Comparison of ENCODE assay signal across 29 mouse cellular contexts in genomic region chr16:74750900-74751299, GRCm38 (mm10).
DNase-seq lines count a peak whose midpoint lies in the region; ATAC-seq and TF ChIP-seq lines count a peak whose summit lies in the region.
"Had no signal": no experiment of that assay in that cellular context is flagged by ENCODE, and none has a peak within 500 bp of the region (broad histone marks: within the 10 kb centered on the region; RNA-seq: fewer than 3 reads in every experiment).

No protein-coding gene starts in this region.

- H3K9me3 ChIP-seq in liver, postnatal 0 days (ENCODE audit: low read length): no peaks in the 10 kb centered on the region
- no peaks in the 10 kb centered on the region for H3K9me3 ChIP-seq in liver, embryonic 11.5 days (ENCODE audit: control insufficient read depth, low read length)
- H3K9me3 ChIP-seq in stomach, embryonic 15.5 days: no peaks in the 10 kb centered on the region
- H3K9me3 ChIP-seq: embryonic facial prominence, embryonic 12.5 days; embryonic facial prominence, embryonic 15.5 days; G1E; heart, embryonic 15.5 days had no signal

- TF ChIP-seq CTCF in liver, postnatal 0 days (IDR thresholded peaks at IDR 0.05; ENCODE audit: low read depth): no peak

- no peak for ATAC-seq in liver, postnatal 0 days
- ATAC-seq in liver, embryonic 11.5 days (replicated peaks; ENCODE audit: low FRiP score): peak; percentile 68; the same call in 1 of the 2 replicates
- ATAC-seq in stomach, embryonic 15.5 days (ENCODE audit: insufficient read depth, low FRiP score, low read depth): 0 out of 2 replicates have a peak, but pooled peaks have one; percentile 47
- ATAC-seq: forebrain, embryonic 14.5 days; forebrain, postnatal 0 days; hindbrain, postnatal 0 days; inflammation-experienced regulatory T-cells, adult 6 months; Patski had no signal

- no peaks in the 10 kb centered on the region for H3K36me3 ChIP-seq in liver, postnatal 0 days (replicated peaks; ENCODE audit: insufficient read depth, low read length)
- no peaks in the 10 kb centered on the region for H3K36me3 ChIP-seq in liver, embryonic 11.5 days (ENCODE audit: control insufficient read depth, insufficient read depth, low read length)
- no peaks in the 10 kb centered on the region for H3K36me3 ChIP-seq in stomach, embryonic 15.5 days
- H3K36me3 ChIP-seq: embryonic facial prominence, embryonic 12.5 days; embryonic facial prominence, embryonic 15.5 days; G1E; heart, embryonic 12.5 days; heart, embryonic 15.5 days had no signal

- no peak overlapping the region for H3K4me2 ChIP-seq in liver, postnatal 0 days (ENCODE audit: low read depth, low read length)
- H3K4me2 ChIP-seq in liver, embryonic 11.5 days: no peak overlapping the region
- no peak overlapping the region for H3K4me2 ChIP-seq in stomach, embryonic 15.5 days
- H3K4me2 ChIP-seq: embryonic facial prominence, embryonic 12.5 days; embryonic facial prominence, embryonic 15.5 days; heart, embryonic 12.5 days; heart, embryonic 15.5 days; hindbrain, embryonic 14.5 days had no signal

- DNase-seq in embryo, embryonic 10.5 days (ENCODE audit: low spot score): peak; percentile 26
- DNase-seq in embryo, embryonic 11 days: no peak
- DNase-seq in liver: peak; percentile 11
- DNase-seq in liver, postnatal 0 days: no peak
- DNase-seq in liver, embryonic 11.5 days (ENCODE audit: low spot score): no peak
- no peak for DNase-seq in cerebellum, adult 11-12 months
- DNase-seq in adrenal gland, postnatal 10 days: no peak
- DNase-seq: adrenal gland, postnatal 25 days; B cell, adult 2 months; cerebellum, adult 18-20 months; cerebellum, adult 9-10 months; cerebellum, postnatal 14 days; forebrain, postnatal 0 days; gastrocnemius, postnatal 25 days; heart, adult 18-20 months; heart, postnatal 10 days; heart, postnatal 36 days had no signal

- no peak overlapping the region for H3K4me3 ChIP-seq in liver, postnatal 0 days (ENCODE audit: low read depth, low read length)
- H3K4me3 ChIP-seq in liver, embryonic 11.5 days (ENCODE audit: low read depth, low read length): no peak overlapping the region
- no peak overlapping the region for H3K4me3 ChIP-seq in stomach, embryonic 15.5 days (replicated peaks)
- H3K4me3 ChIP-seq: embryonic facial prominence, embryonic 12.5 days; embryonic facial prominence, embryonic 15.5 days; heart, embryonic 12.5 days; heart, embryonic 15.5 days had no signal

- 22% methylated on average over 3 of the region's 3 CpGs for WGBS in liver, postnatal 0 days (ENCODE audit: insufficient replicate concordance)
- 13% methylated on average over 3 of the region's 3 CpGs for WGBS in liver, embryonic 11.5 days
- WGBS in stomach, embryonic 15.5 days: 24% methylated on average over 3 of the region's 3 CpGs

- no peaks in the 10 kb centered on the region for H3K4me1 ChIP-seq in liver, postnatal 0 days (ENCODE audit: insufficient read depth)
- H3K4me1 ChIP-seq in liver, embryonic 11.5 days (replicated peaks; ENCODE audit: control insufficient read depth, insufficient read depth, low read length): no peaks in the 10 kb centered on the region
- H3K4me1 ChIP-seq in stomach, embryonic 15.5 days: no peaks in the 10 kb centered on the region
- H3K4me1 ChIP-seq: embryonic facial prominence, embryonic 12.5 days; embryonic facial prominence, embryonic 15.5 days; heart, embryonic 12.5 days; heart, embryonic 15.5 days had no signal

- H3K9ac ChIP-seq in liver, postnatal 0 days (replicated peaks): no peak overlapping the region
- H3K9ac ChIP-seq in liver, embryonic 11.5 days (ENCODE audit: low read depth, low read length): no peak overlapping the region
- no peak overlapping the region for H3K9ac ChIP-seq in stomach, embryonic 15.5 days
- H3K9ac ChIP-seq: embryonic facial prominence, embryonic 12.5 days; embryonic facial prominence, embryonic 15.5 days; forebrain, postnatal 0 days; heart, embryonic 12.5 days; heart, embryonic 15.5 days; hindbrain, embryonic 14.5 days had no signal

- H3K27ac ChIP-seq in liver, postnatal 0 days (ENCODE audit: low read depth): no peak overlapping the region
- H3K27ac ChIP-seq in liver, embryonic 11.5 days (ENCODE audit: low read depth, low read length): no peak overlapping the region
- H3K27ac ChIP-seq in stomach, embryonic 15.5 days: no peak overlapping the region
- H3K27ac ChIP-seq: embryonic facial prominence, embryonic 12.5 days; embryonic facial prominence, embryonic 15.5 days; heart, embryonic 15.5 days; hindbrain, embryonic 14.5 days; hindbrain, postnatal 0 days had no signal

- TF ChIP-seq EP300 in liver, postnatal 0 days (IDR thresholded peaks at IDR 0.05; ENCODE audit: low read depth): no peak

- H3K27me3 ChIP-seq in liver, postnatal 0 days (ENCODE audit: insufficient read depth, low read length): no peaks in the 10 kb centered on the region
- no peaks in the 10 kb centered on the region for H3K27me3 ChIP-seq in liver, embryonic 11.5 days (replicated peaks; ENCODE audit: control insufficient read depth, insufficient read depth, low read length)
- H3K27me3 ChIP-seq in stomach, embryonic 15.5 days (replicated peaks): no peaks in the 10 kb centered on the region
- H3K27me3 ChIP-seq: CH12.LX; embryonic facial prominence, embryonic 12.5 days; embryonic facial prominence, embryonic 15.5 days; heart, embryonic 12.5 days; heart, embryonic 15.5 days; Patski had no signal

Comparison
In these comparisons a context has a peak if more than half of its experiments do, and no peak if none do; other contexts are left out.
1. DNase-seq: peak in embryo, embryonic 10.5 days (single experiment) and liver (single experiment); none in embryo, embryonic 11 days (single experiment), liver, postnatal 0 days (single experiment), liver, embryonic 11.5 days (single experiment), cerebellum, adult 11-12 months (single experiment) and adrenal gland, postnatal 10 days (single experiment).